Mouse (Mus musculus): ENCODE measurements at regions not wholly inside any gene's neighbourhood (a gene's known extent, or its start where the extent isn't known, plus 50 kb on each side); places are given as distances from the start of the nearest gene placed in this dataset.

GRCm38 (mm10) chr15:72101730-72102129, 1732.6 kb upstream of the Gm6569 start:
- 87% methylated on average over 1 of the region's 1 CpGs for WGBS
- Histone ChIP-seq H3K9me3 (ENCODE audit: control insufficient read depth, low read length) (no peaks in the 10 kb centered on the region), H3K4me1 (ENCODE audit: control insufficient read depth, insufficient read depth, low read length) (no peaks in the 10 kb centered on the region), H3K9ac (ENCODE audit: low read depth, low read length, severe bottlenecking) (no peak overlapping the region), H3K27ac (replicated peaks; ENCODE audit: low read depth, low read length) (no peak overlapping the region), H3K4me3 (replicated peaks; ENCODE audit: low read length) (no peak overlapping the region), H3K36me3 (ENCODE audit: control insufficient read depth, insufficient read depth, low read length) (no peaks in the 10 kb centered on the region), H3K27me3 (ENCODE audit: control insufficient read depth, insufficient read depth, low read length) (no peaks in the 10 kb centered on the region), H3K4me2 (replicated peaks; ENCODE audit: low read depth, low read length, severe bottlenecking) (no peak overlapping the region)
- ATAC-seq (ENCODE audit: low FRiP score, low read depth): no peak
- no peak for DNase-seq (ENCODE audit: low spot score)
- TF ChIP-seq POLR2A (IDR thresholded peaks at IDR 0.05; ENCODE audit: borderline replicate concordance, extremely low read depth, insufficient read depth, insufficient read length): no peak

- ATAC-seq (ENCODE audit: low FRiP score, low read depth) (no peak), DNase-seq (ENCODE audit: low spot score) (no peak)
- Histone ChIP-seq H3K9ac (ENCODE audit: low read depth, low read length, severe bottlenecking) (no peak overlapping the region), H3K27me3 (ENCODE audit: control insufficient read depth, insufficient read depth, low read length) (no peaks in the 10 kb centered on the region), H3K27ac (replicated peaks; ENCODE audit: low read depth, low read length) (no peak overlapping the region), H3K4me2 (replicated peaks; ENCODE audit: low read depth, low read length, severe bottlenecking) (no peak overlapping the region), H3K4me3 (replicated peaks; ENCODE audit: low read length) (no peak overlapping the region), H3K4me1 (ENCODE audit: control insufficient read depth, insufficient read depth, low read length) (no peaks in the 10 kb centered on the region), H3K9me3 (ENCODE audit: control insufficient read depth, low read length) (no peaks in the 10 kb centered on the region), H3K36me3 (ENCODE audit: control insufficient read depth, insufficient read depth, low read length) (no peaks in the 10 kb centered on the region)
- no peak for TF ChIP-seq POLR2A (IDR thresholded peaks at IDR 0.05; ENCODE audit: borderline replicate concordance, extremely low read depth, insufficient read depth, insufficient read length)
- 68% methylated on average over 4 of the region's 4 CpGs for WGBS
These were observed 1728.4 kb upstream of the Gm6569 start for GRCm38 (mm10) chr15:72105830-72106413.

GRCm38 (mm10) chr15:72110520-72110919, 1723.8 kb upstream of the Gm6569 start:
- H3K4me3 ChIP-seq (replicated peaks; ENCODE audit: low read length): no peak overlapping the region
- WGBS: 89% methylated on average over 1 of the region's 1 CpGs

GRCm38 (mm10) chr15:72116772-72117171, 1717.6 kb upstream of the Gm6569 start:
- WGBS: 81% methylated on average over 4 of the region's 4 CpGs

More at GRCm38 (mm10) chr15:72110520-72110919, 1723.8 kb upstream of the Gm6569 start:
- no peak for TF ChIP-seq POLR2A (IDR thresholded peaks at IDR 0.05; ENCODE audit: borderline replicate concordance, extremely low read depth, insufficient read depth, insufficient read length)
- H3K4me1 ChIP-seq (ENCODE audit: control insufficient read depth, insufficient read depth, low read length): no peaks in the 10 kb centered on the region
- DNase-seq (ENCODE audit: low spot score) (no peak), ATAC-seq (ENCODE audit: low FRiP score, low read depth) (no peak)
- no peaks in the 10 kb centered on the region for H3K9me3 ChIP-seq (ENCODE audit: control insufficient read depth, low read length)
- H3K9ac ChIP-seq (ENCODE audit: low read depth, low read length, severe bottlenecking): no peak overlapping the region
- H3K36me3 ChIP-seq (ENCODE audit: control insufficient read depth, insufficient read depth, low read length): no peaks in the 10 kb centered on the region
- H3K4me2 ChIP-seq (replicated peaks; ENCODE audit: low read depth, low read length, severe bottlenecking): no peak overlapping the region
- H3K27ac ChIP-seq (replicated peaks; ENCODE audit: low read depth, low read length): no peak overlapping the region
- H3K27me3 ChIP-seq (ENCODE audit: control insufficient read depth, insufficient read depth, low read length): no peaks in the 10 kb centered on the region

GRCm38 (mm10) chr15:72134226-72134625, 1700.1 kb upstream of the Gm6569 start:
- H3K36me3 ChIP-seq (ENCODE audit: control insufficient read depth, insufficient read depth, low read length): no peaks in the 10 kb centered on the region
- WGBS: 79% methylated on average over 8 of the region's 8 CpGs

More at GRCm38 (mm10) chr15:72116772-72117171, 1717.6 kb upstream of the Gm6569 start:
- TF ChIP-seq POLR2A (IDR thresholded peaks at IDR 0.05; ENCODE audit: borderline replicate concordance, extremely low read depth, insufficient read depth, insufficient read length): no peak
- no peaks in the 10 kb centered on the region for H3K9me3 ChIP-seq (ENCODE audit: control insufficient read depth, low read length)
- no peak for ATAC-seq (ENCODE audit: low FRiP score, low read depth)
- H3K36me3 ChIP-seq (ENCODE audit: control insufficient read depth, insufficient read depth, low read length): no peaks in the 10 kb centered on the region
- no peak overlapping the region for H3K27ac ChIP-seq (replicated peaks; ENCODE audit: low read depth, low read length)
- no peak overlapping the region for H3K4me2 ChIP-seq (replicated peaks; ENCODE audit: low read depth, low read length, severe bottlenecking)
- H3K4me1 ChIP-seq (ENCODE audit: control insufficient read depth, insufficient read depth, low read length): no peaks in the 10 kb centered on the region
- H3K27me3 ChIP-seq (ENCODE audit: control insufficient read depth, insufficient read depth, low read length): no peaks in the 10 kb centered on the region
- no peak overlapping the region for H3K9ac ChIP-seq (ENCODE audit: low read depth, low read length, severe bottlenecking)
- H3K4me3 ChIP-seq (replicated peaks; ENCODE audit: low read length): no peak overlapping the region
- no peak for DNase-seq (ENCODE audit: low spot score)

More at GRCm38 (mm10) chr15:72134226-72134625, 1700.1 kb upstream of the Gm6569 start:
- H3K9me3 ChIP-seq (ENCODE audit: control insufficient read depth, low read length): no peaks in the 10 kb centered on the region
- no peaks in the 10 kb centered on the region for H3K4me1 ChIP-seq (ENCODE audit: control insufficient read depth, insufficient read depth, low read length)
- H3K4me3 ChIP-seq (replicated peaks; ENCODE audit: low read length): no peak overlapping the region
- H3K9ac ChIP-seq (ENCODE audit: low read depth, low read length, severe bottlenecking): no peak overlapping the region
- DNase-seq (ENCODE audit: low spot score) (no peak), ATAC-seq (ENCODE audit: low FRiP score, low read depth) (no peak)
- no peak overlapping the region for H3K4me2 ChIP-seq (replicated peaks; ENCODE audit: low read depth, low read length, severe bottlenecking)
- H3K27me3 ChIP-seq (ENCODE audit: control insufficient read depth, insufficient read depth, low read length): no peaks in the 10 kb centered on the region
- H3K27ac ChIP-seq (replicated peaks; ENCODE audit: low read depth, low read length): no peak overlapping the region
- no peak for TF ChIP-seq POLR2A (IDR thresholded peaks at IDR 0.05; ENCODE audit: borderline replicate concordance, extremely low read depth, insufficient read depth, insufficient read length)
